Mouse (Mus musculus) liver, embryonic 11.5 days (tissue): ENCODE results near the gene Gm8332. TPM values are rescaled to one million over a fixed set of nuclear protein-coding genes. Genes with fewer than 3 reads are reported as not detected.
"Not testable (repeated sequence)": the region's sequence is repeated elsewhere in the genome, so short reads cannot be mapped to it uniquely, and the experiment has no call there.

Source experiments
- ATAC-seq: fragments of 200-750 bp; cut with Nextera tagmentation; replicated peaks from 2 replicates; pipeline ENCODE4 v1.8.0; 2017; ENCODE audit warnings: moderate number of reproducible peaks, mild to moderate bottlenecking, moderate TSS enrichment, moderate library complexity; ENCODE audit not compliant: low FRiP score
- DNase-seq: peaks from one replicate; pipeline ENCODE4 v3.0.0-alpha.2; 2017; ENCODE audit warnings: low spot score
- H3K27ac ChIP-seq: fragments of 300-500 bp; sonication (generic); 2 replicates; pipeline ENCODE4 v1.5.1; 2014; ENCODE audit warnings: mild to moderate bottlenecking, low read depth, low read length, control low read depth
- H3K27me3 ChIP-seq: fragments of 300-500 bp; sonication (generic); replicated peaks from 2 replicates; pipeline ENCODE4 v1.6.1; 2014; ENCODE audit warnings: low read length, mixed read lengths; ENCODE audit not compliant: control insufficient read depth, insufficient read depth
- H3K36me3 ChIP-seq: fragments of 300-500 bp; sonication (generic); 2 replicates; pipeline ENCODE4 v1.6.1; 2014; ENCODE audit warnings: mild to moderate bottlenecking, low read length, moderate library complexity, mixed read lengths; ENCODE audit not compliant: control insufficient read depth, insufficient read depth
- H3K4me1 ChIP-seq: fragments of 300-500 bp; sonication (generic); replicated peaks from 2 replicates; pipeline ENCODE4 v1.6.1; 2014; ENCODE audit warnings: low read length, mixed read lengths; ENCODE audit not compliant: control insufficient read depth, insufficient read depth
- H3K4me2 ChIP-seq: fragments of 300-500 bp; sonication (generic); 2 replicates; pipeline ENCODE4 v1.6.1; 2014; ENCODE audit warnings: mild to moderate bottlenecking, control low read depth, moderate library complexity
- H3K4me3 ChIP-seq: fragments of 300-500 bp; sonication (generic); 2 replicates; pipeline ENCODE4 v1.5.1; 2014; ENCODE audit warnings: low read depth, low read length, control low read depth
- H3K9ac ChIP-seq: fragments of 300-500 bp; sonication (generic); 2 replicates; pipeline ENCODE4 v1.6.1; 2014; ENCODE audit warnings: low read depth, low read length, control low read depth
- H3K9me3 ChIP-seq: fragments of 300-500 bp; sonication (generic); 2 replicates; pipeline ENCODE4 v1.6.1; 2016; ENCODE audit warnings: low read length, inconsistent platforms, mixed read lengths; ENCODE audit not compliant: control insufficient read depth
- WGBS: fragments of 180-500 bp; shearing (Covaris S2); extraction: QIAGEN DNeasy Blood & Tissue Kit; methylation state at CpG from one replicate; pipeline ENCODE4 v1.1.7; 2014; 5-methylcytosine and 5-hydroxymethylcytosine counted together
- polyA plus RNA-seq: library from polyadenylated mRNA; unstranded; fragments of >200 nt; fragmentation: Nextera tagmentation; extraction: Ambion mirVana; gene quantifications from 2 replicates; pipeline ENCODE4 v1.2.1, GENCODE M21; 2014

Gene Gm8332
- polyA plus RNA-seq, result not detected in 2 replicates

DNA sequence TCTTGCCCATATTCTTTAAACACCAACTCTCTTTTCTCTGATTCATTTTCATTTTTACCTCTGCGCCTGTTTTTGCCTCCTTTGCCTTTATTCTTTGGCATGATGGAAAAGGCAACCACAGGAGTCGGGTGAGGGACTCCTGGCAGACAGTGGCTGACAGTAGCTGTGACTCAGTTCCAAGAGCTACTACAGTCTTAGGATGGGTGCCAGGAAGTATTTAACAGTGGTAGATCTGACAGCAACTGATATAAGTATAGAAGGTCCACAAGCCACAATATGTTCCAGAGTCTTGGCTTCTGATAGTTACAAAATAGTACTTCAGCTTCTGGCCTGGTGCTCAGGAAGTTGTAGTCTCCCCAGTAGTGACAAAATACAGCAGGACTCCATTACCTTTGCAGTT, at the start of gene Gm8332:
Gene Gm8332 (minus strand): TSS at position 101 of the 400 bp plus-strand sequence.
- DNase-seq, ATAC-seq, H3K27me3 ChIP-seq, H3K4me3 ChIP-seq, H3K4me1 ChIP-seq, H3K9me3 ChIP-seq, H3K36me3 ChIP-seq, H3K9ac ChIP-seq, H3K4me2 ChIP-seq, H3K27ac ChIP-seq: not testable (repeated sequence)
- 88% methylated on average over 1 of the region's 2 CpGs for WGBS

DNA sequence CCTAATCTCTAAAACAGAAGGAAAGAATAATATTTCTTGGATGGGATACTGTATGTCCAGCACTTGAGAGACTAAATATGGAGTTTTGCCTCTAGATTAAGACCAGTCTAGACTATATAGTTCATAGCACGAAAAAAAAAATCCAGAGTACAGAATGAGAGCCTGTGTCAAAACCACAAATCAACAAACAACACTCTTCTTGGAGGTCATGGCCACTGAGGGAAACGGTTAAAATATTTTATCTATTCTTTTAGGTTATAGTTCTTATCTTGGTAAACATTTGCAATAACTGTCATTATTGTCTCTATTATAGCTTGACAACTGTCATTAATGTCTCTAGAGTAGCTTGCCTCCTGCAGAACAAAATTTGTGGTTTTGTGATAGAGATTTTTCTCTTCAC, 47.3 kb upstream of the Gm8332 start:
- not testable (repeated sequence) for DNase-seq, H3K4me1 ChIP-seq, H3K9me3 ChIP-seq, H3K27me3 ChIP-seq, H3K36me3 ChIP-seq, H3K27ac ChIP-seq, H3K9ac ChIP-seq, H3K4me2 ChIP-seq, ATAC-seq, H3K4me3 ChIP-seq
- WGBS, result 62% methylated on average over 2 of the region's 2 CpGs

DNA sequence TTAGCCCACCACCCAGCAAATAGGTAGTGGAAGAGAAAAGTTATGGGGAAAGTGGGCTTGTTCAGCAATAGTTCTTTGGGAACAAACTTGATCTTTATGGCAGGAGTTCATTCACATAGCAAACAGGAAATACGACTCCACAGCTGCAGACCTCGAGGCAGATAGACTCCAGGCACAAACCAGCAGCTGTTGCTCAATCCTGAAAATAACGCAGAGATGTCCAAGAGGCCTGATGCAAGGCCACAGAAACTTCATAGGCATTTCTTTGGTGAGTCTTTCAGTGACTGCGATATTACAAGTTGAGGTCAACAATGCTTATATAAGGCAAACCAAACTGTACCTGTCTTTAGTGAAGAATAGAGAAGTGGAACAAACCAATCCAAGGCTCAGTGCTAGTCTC, 43.2 kb upstream of the Gm8332 start:
- H3K9ac ChIP-seq, DNase-seq, H3K4me2 ChIP-seq, ATAC-seq, H3K27me3 ChIP-seq, H3K27ac ChIP-seq, H3K36me3 ChIP-seq, H3K4me1 ChIP-seq, H3K4me3 ChIP-seq, H3K9me3 ChIP-seq: not testable (repeated sequence)
- 53% methylated on average over 4 of the region's 4 CpGs for WGBS

DNA sequence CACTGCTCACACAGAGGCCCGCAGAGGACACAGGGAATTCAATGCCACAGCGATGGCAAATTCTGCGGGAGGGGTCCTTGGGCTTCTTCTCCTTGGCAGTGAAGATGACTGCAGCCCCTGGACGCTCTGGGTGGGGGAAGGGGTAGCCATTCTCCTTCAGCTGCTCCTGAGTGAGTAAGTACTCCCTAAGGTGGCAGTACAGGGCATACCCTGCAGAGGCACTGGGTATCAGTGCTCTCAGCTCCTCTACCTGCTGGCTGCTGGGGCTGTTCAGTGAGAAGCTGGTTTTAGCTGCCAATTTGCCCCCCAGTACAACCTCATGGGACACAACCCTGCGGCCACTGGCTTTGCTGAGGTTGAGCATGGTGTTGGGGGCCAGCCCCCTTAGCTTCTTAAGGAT, 35.3 kb upstream of the Gm8332 start:
- not testable (repeated sequence) for DNase-seq, H3K27me3 ChIP-seq, H3K4me1 ChIP-seq, H3K4me3 ChIP-seq, H3K9ac ChIP-seq, H3K4me2 ChIP-seq, H3K9me3 ChIP-seq, H3K36me3 ChIP-seq, H3K27ac ChIP-seq
- WGBS, result 86% methylated on average over 4 of the region's 5 CpGs
- 0 out of 2 replicates have a peak, but pooled peaks have one; percentile 18 for ATAC-seq

DNA sequence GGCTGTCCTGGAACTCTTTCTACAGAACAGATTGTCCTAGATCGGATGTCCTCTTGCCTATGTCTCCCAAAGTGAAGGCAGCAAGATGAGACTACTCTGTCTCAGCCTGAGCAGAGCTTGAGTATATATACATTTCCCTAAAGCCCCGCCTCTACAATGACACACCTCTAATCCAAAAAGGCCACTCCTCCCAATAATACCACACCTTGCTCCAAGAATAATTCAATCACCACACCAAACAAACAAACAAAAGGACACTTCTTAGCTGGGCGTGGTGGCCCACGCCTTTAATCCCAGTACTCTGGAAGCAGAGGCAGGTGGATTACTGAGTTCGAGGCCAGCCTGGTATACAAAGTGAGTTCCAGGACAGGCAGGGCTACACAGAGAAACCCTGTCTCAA, 24.5 kb upstream of the Gm8332 start, which contains the start of gene Gm5662:
Gene Gm5662 (minus strand): TSS at position 101 of the 400 bp plus-strand sequence.
- not testable (repeated sequence) for DNase-seq, H3K4me1 ChIP-seq, ATAC-seq, H3K4me3 ChIP-seq, H3K9me3 ChIP-seq, H3K9ac ChIP-seq, H3K27me3 ChIP-seq, H3K27ac ChIP-seq, H3K4me2 ChIP-seq, H3K36me3 ChIP-seq
- WGBS, result 75% methylated on average over 5 of the region's 5 CpGs

DNA sequence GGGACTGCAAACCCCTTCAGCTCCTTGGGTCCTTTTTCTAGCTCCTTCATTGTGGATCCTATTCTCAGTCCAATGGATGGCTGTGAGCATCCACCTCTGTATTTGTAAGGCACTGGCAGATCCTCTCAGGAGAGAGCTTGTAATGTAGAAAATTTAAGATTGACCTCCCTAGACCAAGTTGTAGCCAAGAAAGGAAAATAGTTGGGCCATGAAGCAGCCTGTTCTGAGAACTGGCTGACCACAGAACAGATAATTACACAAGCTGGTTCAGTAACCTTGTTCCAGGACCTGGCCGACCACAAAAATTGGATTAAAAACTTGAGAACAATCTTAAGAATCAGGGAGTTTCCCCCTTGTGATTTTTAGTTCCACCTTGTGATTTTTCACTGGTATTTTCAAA, 7.3 kb upstream of the Gm8332 start:
- Histone ChIP-seq H3K4me1 (no peaks in the 10 kb centered on the region), H3K36me3 (no peaks in the 10 kb centered on the region), H3K27ac (no peak overlapping the region), H3K27me3 (no peaks in the 10 kb centered on the region), H3K9me3 (peaks cover 3% of the 10 kb centered on the region), H3K9ac (no peak overlapping the region), H3K4me3 (no peak overlapping the region), H3K4me2 (no peak overlapping the region)
- 45% methylated on average over 1 of the region's 1 CpGs for WGBS
- no peak for DNase-seq
- ATAC-seq, result no peak

DNA sequence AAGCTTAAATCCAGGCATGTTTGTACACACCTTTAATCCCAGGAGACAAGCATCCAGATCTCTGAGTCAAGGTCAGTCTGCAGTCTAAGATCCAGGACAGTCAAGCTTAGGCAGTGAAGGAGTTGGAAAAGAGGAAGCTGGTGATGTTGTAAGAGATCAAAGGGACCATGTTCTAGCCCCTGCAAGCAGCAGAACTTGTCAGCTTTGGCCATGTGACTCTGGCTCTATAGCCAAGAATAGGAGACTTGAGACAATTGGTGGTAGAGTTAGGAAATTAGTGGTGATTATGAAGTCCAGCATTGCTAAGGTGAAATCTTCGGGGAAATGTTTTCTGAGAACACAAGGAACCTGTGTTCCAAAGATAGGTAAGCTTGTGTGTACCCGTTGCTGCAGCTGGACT, 6.0 kb upstream of the Gm8332 start:
- WGBS, result 51% methylated on average over 2 of the region's 2 CpGs
- not testable (repeated sequence) for H3K9me3 ChIP-seq, DNase-seq, H3K4me1 ChIP-seq, ATAC-seq, H3K9ac ChIP-seq, H3K36me3 ChIP-seq, H3K27ac ChIP-seq, H3K27me3 ChIP-seq, H3K4me3 ChIP-seq, H3K4me2 ChIP-seq

DNA sequence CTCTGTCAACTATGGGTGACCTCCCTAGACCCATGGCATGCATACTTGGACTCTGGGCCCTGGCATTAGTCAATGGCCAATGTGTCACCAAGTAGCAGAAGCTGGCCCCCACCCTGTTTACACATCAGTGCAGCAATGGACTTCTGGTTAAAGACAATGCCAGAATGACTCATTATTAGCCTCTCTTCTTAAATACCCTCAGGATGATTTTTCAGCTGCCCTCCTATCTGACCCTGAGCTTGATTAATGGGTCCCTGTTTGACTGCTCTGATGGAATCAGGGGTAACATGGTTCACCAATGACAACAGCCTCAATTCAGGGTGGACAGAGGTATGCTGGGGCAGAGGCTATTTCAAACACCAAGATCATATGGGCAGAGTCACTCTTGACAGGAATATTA, 4.1 kb downstream of the Gm8332 start:
- not testable (repeated sequence) for H3K9ac ChIP-seq

DNA sequence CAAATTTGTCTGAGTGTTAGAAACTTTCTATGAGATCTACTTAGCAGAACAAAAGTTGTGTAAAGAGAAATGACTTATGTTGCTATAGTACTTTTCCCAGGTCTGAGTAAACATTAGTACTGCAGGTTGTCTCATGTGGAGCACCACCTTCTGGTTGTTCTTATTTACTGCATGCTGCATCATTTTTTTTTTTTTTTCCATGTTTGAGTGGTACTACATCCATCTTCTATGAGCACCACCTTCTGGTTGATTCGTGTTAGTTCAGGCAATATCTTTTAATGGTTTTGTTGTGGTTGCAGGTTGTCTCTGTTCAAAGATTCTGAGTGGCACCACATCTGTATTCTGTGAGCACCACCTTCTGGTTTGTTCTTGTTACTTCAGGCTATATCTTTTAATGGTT, 7.0 kb downstream of the Gm8332 start:
- H3K27ac ChIP-seq, H3K4me3 ChIP-seq, H3K4me1 ChIP-seq, DNase-seq, H3K9me3 ChIP-seq, ATAC-seq, H3K36me3 ChIP-seq, H3K9ac ChIP-seq, H3K27me3 ChIP-seq, H3K4me2 ChIP-seq: not testable (repeated sequence)
- WGBS, result 31% methylated on average over 1 of the region's 1 CpGs

More for the DNA sequence above, 4.1 kb downstream of the Gm8332 start:
- H3K36me3 ChIP-seq, H3K9me3 ChIP-seq, DNase-seq, H3K4me3 ChIP-seq, H3K27ac ChIP-seq, H3K27me3 ChIP-seq, H3K4me2 ChIP-seq, H3K4me1 ChIP-seq, ATAC-seq: not testable (repeated sequence)
